Mouse (Mus musculus) cerebellum, postnatal 36 days (tissue): ENCODE measurements around the gene Alkbh1.

ENCODE experiments used
- DNase-seq, 2 experiments: peaks; one replicate each; pipeline ENCODE4 v3.0.0; 2021 to 2022; ENCODE audit warnings: mixed read lengths in 2 of 2

The Alkbh1 gene

GRCm38 (mm10) chr12:87380586-87381379, 63.0 kb downstream of the Alkbh1 start:
- DNase-seq: no peak

- no peak for DNase-seq
Observed at GRCm38 (mm10) chr12:87379496-87379895, 64.3 kb downstream of the Alkbh1 start.
